Mouse (Mus musculus): ENCODE results near the gene Mymx.

The Mymx gene

GRCm38 (mm10) chr17:45573780-45574123 is 28.1 kb downstream of the Mymx start:
- in situ Hi-C loops (cut with MboI, MseI), result no loop called here

GRCm38 (mm10) chr17:45573087-45573779 is 28.7 kb downstream of the Mymx start, which contains the start of gene Hsp90ab1:
Gene Hsp90ab1, minus strand, starts transcription at chr17:45573271.
- in situ Hi-C loops (cut with MboI, MseI), result no loop called here

- in situ Hi-C loops (cut with MboI, MseI), result no loop called here
Measured at GRCm38 (mm10) chr17:45572103-45573086, 29.5 kb downstream of the Mymx start.

GRCm38 (mm10) chr17:45569999-45570398 is 31.9 kb downstream of the Mymx start:
- in situ Hi-C loops (cut with MboI, MseI), result no loop called here

GRCm38 (mm10) chr17:45568990-45569389 is 32.9 kb downstream of the Mymx start:
- in situ Hi-C loops (cut with MboI, MseI), result no loop called here

GRCm38 (mm10) chr17:45567162-45567601 is 34.7 kb downstream of the Mymx start:
- in situ Hi-C loops (cut with MboI, MseI), result no loop called here

GRCm38 (mm10) chr17:45566360-45567161 is 35.3 kb downstream of the Mymx start:
- in situ Hi-C loops (cut with MboI, MseI), result no loop called here

- in situ Hi-C loops (cut with MboI, MseI), result no loop called here
Measured at GRCm38 (mm10) chr17:45566031-45566359, 35.9 kb downstream of the Mymx start.

- in situ Hi-C loops (cut with MboI, MseI), result no loop called here
Measured at GRCm38 (mm10) chr17:45565103-45565502, 36.8 kb downstream of the Mymx start.

GRCm38 (mm10) chr17:45564531-45565084 is 37.3 kb downstream of the Mymx start:
- in situ Hi-C loops (cut with MboI, MseI), result no loop called here

GRCm38 (mm10) chr17:45563655-45564530 is 38.0 kb downstream of the Mymx start, which contains the start of gene Slc35b2:
Gene Slc35b2, plus strand, starts transcription at chr17:45563874.
- in situ Hi-C loops (cut with MboI, MseI), result no loop called here

GRCm38 (mm10) chr17:45563216-45563615 is 38.7 kb downstream of the Mymx start:
- in situ Hi-C loops (cut with MboI, MseI), result no loop called here

GRCm38 (mm10) chr17:45559732-45560525 is 42.0 kb downstream of the Mymx start:
- in situ Hi-C loops (cut with MboI, MseI), result no loop called here

- in situ Hi-C loops (cut with MboI, MseI), result no loop called here
Measured at GRCm38 (mm10) chr17:45557998-45558862, 43.7 kb downstream of the Mymx start.

GRCm38 (mm10) chr17:45557246-45557824 is 44.6 kb downstream of the Mymx start:
- in situ Hi-C loops (cut with MboI, MseI), result no loop called here

GRCm38 (mm10) chr17:45556514-45557245 is 45.2 kb downstream of the Mymx start:
- in situ Hi-C loops (cut with MboI, MseI), result no loop called here

GRCm38 (mm10) chr17:45556107-45556489 is 45.8 kb downstream of the Mymx start:
- in situ Hi-C loops (cut with MboI, MseI), result no loop called here
